Mouse (Mus musculus) kidney, postnatal 10 days (tissue): ENCODE measurements at regions not wholly inside any gene's neighbourhood (a gene's known extent, or its start where the extent isn't known, plus 50 kb on each side); places are given as distances from the start of the nearest gene placed in this dataset.
A peak's percentile ranks its signal among the peaks of the same experiment; 100 is the strongest.

Experiments used
- DNase-seq: peaks from one replicate; pipeline ENCODE4 v3.0.0; 2021; ENCODE audit warnings: mixed read lengths

DNA sequence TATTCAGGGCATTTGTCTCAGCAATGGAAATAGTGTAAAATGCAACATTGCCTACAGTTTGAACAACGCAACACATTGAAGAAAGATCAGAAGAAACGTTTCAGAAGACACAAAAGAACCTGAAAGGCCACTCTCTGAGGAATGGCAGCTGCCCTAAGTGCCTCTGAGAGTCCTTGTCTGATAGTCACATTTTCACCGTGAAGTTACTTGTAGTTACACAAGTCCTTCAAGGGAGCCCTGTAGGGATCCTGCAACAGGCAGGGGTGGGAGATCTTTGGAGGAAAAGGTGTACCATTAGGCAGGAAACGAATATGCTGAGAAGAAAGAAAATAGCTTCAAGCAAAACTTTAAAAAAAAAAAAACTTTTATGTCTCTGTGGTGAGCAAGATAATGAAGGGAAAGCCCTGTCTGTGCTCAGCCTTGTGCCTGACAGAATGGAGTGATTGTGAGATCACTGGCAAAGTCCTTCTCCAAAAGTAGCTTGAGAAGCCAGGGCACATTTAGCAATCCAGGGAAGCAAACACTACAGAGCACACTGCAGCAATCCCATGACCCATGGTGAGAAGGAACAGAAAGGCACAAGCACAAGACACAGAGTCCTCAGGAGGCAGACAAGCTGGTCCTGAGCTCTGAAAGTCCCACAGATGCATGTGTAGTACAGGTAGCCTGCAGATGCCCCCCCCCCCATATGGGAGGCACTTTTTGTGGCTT is 112.3 kb upstream of the Tnfaip3 start:
- DNase-seq = no peak

DNA sequence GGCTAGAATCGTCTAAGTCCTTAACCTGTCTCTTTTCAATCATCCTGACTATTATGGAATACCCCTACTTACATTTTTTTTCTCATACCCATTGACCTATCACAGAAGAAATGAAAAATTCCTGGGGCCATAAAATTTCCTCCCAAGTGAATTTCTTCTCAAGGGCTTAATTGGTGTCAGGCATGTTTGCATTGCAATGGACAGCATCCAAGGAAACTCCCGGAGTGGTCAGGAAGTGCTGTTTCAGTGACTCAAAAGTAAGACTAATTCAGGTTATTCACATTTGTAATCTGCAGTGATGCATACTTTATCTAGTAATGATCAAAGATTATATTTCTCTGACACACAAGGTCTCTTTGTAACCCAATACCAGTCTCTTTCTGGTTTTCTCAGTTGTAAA is 111.5 kb upstream of the Tnfaip3 start:
- DNase-seq = no peak

DNA sequence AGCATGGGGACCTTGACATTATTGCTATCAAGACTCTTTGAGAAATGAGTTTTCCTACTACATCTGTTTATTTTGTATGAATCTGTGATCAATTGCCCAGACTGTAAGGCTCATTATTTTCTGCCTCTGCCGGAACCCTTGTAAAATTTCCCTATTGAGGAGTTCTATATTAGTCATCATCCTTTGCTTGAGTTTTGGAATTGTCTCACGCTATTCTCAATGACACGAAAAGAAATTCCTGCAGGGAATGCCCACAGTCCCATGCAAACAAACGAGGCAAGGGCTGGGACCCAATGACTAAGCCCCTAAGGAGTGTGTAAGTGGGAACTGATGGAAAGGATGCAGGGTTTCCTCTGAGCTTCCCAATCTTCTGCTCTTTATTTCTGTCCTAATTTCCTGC is 111.0 kb upstream of the Tnfaip3 start:
- no peak for DNase-seq

DNA sequence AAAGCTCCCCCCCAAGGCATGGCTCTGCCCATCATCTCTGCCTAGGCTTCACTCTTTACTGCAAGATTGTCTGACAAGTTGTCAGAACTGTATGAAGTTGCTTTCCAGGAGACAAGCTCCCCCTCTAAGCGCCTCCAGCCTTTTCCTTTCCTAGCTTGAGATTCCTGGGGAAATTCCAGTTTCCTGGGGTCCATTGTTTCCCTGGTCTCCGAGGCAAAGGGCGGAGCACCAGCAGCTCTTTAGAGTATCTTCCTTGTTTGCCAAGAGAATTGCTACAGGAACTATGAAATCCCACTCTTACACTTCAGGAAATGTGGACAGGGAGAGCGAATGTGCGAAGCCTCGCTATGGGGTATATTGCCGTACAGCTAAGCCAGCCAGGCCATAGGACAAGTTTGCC is 108.2 kb upstream of the Tnfaip3 start:
- peak; percentile 27 for DNase-seq

DNA sequence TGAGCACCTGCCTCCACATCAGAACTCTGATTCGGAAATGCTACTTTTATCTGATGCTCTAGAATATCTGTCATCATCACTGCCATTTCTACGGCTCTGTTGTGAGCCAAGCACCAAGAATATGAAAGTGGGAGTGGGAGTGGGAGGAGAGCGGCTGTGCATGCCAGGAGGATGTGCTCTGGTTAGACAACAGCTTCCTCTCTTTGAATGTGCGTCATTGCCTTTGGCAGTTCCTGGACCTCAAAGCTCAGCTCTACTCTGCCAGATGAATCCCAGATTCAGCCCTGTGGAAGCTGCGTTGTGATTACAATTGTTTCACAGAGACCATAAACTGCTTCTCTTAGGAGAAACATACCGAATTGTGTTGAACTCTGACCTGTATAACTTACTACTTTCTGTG is 106.8 kb upstream of the Tnfaip3 start:
- DNase-seq = peak; percentile 44

DNA sequence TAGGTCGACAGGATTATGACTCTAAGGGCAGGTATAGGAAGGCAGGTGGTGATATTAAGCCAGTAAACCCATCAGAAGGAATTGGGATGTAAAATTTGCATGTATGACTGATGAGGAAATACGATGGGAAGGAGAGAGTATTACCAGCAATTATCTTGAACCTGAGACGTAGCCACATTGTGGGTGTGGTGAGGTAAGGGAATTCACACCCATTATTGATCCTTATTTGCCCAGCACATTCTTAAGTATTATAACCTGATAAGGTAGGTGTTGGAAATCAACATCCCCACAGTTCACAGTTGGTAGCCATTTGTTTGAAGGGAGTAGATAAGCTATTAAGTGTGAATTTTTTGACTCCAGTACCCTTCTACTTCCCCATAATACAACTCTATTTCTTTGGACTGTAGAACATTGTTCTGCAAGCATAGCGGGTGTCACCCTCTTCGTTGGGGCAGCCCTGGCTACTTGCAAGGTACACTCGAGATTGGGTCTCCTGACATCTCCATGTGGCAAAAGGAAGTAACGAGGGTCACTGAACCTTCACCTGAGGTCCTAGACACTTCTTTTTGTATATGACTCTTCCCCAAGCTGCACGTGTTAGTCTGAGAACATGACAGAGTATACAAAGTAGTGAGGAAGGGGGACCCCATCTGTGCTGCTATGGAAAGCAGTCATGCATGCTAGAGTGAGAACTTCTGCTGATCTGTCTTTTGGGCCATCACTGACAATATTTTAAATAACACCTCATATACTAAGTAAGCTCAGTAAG is 104.0 kb upstream of the Tnfaip3 start:
- no peak for DNase-seq

DNA sequence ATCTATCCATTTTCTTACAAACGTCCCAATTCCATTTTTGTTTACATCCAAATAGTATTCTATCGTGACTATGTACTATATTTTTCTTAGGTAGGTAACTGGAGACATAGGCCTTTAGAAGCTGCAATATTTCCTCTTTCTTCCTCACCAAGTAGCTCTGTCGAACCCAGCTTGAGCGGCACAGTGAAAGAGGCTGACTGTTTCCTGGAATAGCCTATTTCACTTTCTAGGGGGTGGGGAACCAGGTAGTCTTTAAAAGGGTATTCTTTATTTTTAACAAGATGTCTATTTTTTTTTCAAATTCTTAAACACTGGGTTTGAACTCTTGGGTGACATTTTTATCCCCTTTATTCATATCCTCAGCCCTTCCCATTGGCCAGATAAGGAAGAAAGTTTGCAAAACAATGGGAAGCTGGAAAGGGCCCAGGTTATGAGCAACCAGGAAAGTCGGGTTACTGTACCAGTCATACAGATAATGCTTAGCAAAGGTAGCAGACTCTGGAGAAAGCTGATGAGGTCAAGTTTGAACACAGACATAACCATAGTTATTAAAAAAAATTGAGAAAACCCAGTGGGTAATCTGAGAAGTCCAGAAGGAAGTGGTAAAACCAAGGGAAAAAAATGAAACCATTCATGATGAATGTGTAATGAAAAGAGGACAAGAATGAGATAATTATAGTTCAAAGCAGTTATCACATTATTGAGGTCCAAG is 103.3 kb upstream of the Tnfaip3 start:
- no peak for DNase-seq

DNA sequence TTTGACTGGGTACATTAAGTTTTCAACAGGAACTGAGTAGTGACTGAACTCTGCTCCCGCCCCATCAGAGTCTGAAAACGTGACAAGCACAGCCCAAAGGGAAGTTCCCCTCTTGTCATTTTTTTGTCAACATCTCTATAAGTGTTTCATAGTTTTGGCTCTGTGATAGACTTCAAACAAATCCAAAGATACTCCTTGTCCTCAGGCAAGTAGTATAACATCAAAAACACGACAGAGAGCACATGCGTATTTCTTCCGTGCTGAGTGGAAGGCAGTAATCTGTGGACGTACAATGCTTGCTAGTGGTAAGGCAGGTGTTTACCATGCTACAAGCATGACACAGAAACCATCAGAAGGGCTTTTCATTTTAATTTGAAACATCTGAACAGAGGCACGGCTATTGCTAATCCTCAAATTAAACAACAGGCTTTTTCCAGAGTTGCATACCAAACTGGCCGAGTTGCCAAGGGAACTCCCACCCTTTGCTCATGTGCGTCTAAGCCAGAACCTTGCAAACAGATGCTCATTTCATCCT is 101.7 kb upstream of the Tnfaip3 start:
- no peak for DNase-seq

DNA sequence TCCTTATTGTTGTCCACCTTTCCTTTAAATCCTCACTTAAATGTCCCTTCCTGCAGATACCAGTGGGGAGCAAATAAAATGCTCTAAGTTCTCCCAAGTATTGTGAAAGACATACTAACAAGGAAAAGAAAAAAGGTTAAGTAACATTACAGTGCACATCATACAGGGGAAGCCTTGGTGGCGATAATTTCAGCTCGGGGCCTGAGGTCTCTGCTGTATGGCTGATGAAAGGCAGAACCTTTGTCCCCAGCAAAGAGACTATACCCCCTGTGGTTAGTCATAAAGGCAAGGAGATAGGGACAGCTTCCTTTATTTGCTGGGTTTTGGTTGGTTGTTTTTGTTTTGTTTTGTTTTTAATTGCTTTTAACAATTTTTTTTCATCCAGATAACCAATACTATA is 97.0 kb upstream of the Tnfaip3 start:
- DNase-seq = no peak

DNA sequence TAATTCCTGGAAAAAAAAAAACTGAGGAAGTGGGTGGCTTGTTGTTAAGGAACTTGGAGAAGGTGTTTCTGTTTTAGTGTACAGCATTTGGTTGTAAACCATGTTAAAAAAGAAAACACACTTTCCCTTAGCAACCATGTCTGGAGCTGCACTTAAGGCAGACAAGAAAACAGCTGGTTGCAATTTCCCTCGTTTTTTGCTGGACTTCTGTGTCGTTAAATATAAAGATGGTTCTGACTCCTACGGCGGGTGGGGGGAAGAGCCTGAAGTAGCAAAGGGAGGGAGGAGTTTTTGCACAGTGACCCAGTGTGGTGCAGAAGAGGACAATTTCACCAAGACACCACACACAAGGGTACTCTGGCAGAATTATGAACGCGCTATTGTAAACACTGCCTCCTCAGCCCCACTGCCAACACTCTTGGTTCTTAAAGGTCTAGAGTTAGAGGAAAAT is 89.8 kb upstream of the Tnfaip3 start:
- no peak for DNase-seq

DNA sequence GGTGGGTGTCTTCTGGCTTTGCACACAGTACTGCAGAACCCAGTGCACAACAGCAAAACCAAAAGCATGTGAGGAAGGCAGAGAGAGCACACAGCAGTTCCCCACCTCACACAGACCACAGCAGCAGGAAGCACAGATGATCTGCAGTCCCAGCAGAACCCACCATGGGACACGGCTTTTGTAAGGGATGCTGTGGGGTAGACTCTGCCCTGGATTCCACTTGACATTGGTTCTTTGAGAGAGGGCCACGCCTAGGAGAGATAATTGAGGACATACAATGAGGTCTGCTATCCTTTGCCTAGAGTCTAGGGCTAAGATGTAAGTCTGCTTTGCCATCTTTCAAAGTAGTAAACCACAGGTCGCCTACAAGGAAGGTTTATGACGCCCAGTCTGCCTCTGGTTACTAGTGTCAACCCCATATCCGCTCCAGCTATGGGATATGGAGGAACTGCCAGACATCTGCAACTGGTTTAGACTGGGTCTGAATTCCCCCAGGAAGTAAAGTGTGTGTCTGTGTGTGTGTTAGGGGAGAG is 89.3 kb upstream of the Tnfaip3 start:
- DNase-seq = no peak

DNA sequence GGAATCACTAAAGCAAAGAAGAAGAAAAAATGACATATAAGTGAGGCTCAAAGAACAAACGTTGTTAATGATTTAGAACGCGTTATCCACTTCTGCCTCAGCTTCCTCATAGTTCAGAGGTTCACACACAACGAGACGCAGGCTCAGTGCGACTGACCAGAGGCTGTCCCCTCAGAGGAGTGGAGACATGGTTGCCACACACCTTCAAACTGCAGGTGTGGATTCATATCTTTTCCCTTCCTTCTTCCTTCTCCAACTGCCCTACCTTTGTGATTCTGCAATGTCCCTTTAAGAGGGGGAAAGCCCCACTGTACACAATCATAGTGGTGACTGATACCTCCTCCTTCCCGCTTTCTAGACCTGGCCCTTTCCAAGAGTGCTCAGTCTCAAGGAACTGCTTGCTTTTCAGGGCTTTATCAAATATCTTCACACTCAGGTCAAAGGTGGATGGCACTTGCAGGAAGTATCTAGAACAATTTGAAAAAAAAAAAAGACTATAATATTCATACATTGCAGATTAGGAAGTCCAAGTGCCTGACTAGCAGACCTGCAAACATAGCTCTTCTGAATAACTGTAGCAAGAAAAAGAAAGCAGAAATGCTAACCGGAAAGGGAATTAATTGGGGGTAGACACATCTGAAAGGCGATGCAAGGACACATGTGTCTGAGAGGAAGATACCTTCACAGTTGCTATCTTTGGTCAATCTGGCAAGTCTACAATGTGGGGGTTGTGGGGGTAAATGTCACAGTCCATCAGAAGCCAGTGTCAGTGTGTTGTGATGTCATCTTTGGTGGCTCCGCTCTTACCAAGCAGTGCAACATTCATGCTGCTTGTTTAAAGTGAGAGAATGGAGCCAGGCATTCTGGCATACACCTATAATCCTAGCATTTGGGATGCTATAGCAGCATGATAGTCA is 84.2 kb upstream of the Tnfaip3 start:
- no peak for DNase-seq

DNA sequence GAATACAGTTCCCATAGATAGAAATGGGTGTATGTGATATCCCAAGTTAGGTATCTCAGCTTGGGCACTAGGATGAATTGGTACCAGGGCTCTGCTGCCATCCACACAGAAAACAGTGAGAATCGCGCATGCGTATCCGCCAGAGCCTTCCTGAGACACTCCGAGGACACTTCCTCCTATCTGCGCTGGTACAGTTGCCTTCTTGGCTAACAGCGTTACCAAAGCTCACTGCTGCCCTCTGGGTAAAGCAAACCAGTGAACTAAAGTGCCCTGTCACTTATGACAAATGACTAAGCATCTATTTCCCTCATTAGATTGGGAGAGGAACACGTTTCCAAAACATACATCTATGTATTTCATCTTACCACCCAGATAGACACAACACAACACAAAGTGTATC is 78.8 kb upstream of the Tnfaip3 start:
- peak; percentile 58 for DNase-seq

DNA sequence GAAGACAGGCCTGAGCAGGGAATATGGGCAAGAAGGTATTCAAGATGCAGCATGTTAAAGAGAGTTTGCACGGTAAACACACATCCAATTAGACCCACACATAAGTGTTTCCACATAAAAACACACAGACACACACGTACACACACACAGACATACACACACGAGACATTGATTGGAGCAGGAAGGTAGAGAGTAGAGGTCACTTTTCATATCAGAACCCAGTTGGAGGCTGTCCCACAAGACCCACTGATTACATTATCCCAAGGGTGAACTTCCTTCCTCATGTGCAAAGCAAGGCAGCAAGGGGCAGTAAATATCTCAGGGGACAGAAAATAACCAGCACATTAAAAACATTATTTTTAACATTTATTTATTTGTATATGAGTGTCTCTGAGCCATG is 78.2 kb upstream of the Tnfaip3 start:
- DNase-seq = no peak

DNA sequence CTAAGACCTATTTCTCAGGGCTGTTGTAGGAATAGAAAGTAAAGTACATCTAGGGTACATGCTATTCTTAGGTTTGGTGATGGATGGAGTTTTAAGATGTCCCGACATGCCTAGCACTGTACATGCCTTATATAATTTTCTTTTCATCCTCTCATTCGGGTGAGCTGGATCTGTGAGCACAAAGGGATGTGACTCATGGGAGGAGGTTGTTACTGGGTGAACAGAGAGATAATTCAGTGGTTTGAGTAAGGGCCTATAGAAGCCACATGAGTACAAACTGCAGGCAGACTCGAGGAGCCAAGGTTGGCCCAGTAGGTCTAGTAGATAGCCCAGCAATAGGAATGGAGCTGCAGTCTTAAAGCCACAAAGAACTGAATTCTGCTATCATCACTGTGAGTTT is 76.5 kb upstream of the Tnfaip3 start:
- no peak for DNase-seq

DNA sequence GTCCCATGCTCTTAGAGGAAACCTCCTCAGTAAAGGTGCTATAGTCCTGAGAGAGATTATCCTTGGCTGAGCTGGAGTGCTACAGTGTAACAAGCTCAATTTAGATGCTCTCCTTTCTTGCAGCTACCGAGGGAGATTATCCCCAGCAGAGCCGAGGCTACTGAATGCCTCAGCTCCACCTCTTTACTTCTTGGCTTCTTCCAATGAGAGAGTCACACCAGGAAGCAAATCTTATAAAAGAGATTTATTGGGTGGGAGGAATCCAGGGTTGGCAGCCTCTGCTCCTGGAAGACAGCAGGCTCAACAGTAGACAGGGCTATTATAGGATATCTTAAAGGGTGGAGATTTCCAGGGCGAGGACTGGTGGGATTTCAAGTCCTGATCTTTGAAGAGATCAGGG is 75.7 kb upstream of the Tnfaip3 start:
- DNase-seq = no peak

DNA sequence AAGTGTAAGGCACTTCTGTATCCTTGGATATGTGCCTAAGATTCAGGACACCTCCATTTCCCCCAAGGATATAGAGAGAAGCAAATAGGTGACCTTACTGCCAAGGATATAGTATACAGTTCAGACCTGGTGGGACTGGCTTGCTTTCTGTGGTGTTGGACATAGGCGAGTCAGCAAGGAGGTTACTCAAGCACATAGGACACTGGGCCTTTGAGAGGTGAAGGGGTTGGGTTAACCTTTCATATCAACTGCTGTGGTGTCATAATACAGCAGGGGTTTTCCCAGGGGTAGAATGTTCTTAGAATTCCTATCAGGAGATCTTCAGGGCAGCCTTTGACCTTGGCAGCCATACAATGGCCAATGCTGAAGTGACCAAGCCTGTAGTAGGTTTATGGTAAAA is 71.5 kb upstream of the Tnfaip3 start:
- no peak for DNase-seq

DNA sequence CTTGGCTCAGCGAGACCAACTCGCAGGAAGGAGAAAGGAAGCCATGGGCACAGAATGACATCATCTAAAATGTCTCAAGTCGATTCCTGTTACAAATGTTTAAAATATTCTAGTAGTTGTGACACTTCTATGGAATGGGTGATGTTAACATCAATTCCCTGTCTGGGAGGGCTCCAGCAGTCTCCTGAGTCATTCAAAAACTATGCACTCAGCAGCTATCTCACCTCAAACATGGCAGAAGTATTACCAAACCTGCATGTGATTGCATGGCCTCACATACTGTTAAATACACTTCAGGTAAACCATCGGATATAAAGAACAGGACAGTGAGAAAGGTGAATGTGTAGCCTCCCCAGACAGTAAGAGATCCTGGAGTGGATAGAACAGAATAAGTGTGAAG is 66.7 kb upstream of the Tnfaip3 start:
- no peak for DNase-seq

DNA sequence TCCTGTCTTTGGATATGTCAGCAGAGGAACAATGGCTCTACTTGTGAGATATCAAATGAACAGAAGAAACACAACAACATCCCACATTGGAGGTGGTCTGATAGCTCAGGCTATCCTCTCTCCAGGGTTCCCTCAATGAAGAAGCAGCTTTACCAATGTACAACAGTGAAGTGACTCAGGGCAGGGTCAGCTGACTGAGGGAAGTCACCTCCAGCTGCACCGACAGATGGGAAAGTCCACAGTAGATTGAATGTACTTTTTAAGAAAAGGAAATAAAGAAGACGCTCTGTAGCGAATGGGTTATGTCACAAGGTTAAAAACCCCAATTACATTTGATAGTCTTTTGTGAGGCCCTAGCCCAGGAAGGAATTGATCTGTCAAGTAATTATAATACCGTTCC is 62.6 kb upstream of the Tnfaip3 start:
- no peak for DNase-seq

DNA sequence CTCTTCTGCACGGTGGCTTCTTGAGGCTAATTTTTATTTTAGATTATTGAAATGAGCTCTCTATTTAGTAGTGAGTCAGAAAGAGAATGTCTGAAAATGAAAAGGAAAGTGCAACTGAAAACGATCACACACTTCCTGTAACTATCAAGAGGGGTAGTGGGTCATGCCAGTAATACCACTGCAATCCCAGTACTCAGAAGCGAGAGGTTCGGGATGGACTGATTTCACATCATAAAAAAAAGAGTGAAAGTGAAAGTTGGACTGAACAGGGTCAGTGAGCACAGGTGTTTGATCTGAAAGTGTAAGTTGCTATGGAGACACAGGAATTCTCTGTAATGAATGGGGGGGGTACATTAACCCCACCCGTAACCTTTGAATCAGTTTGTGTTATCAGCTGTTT is 52.9 kb upstream of the Tnfaip3 start:
- no peak for DNase-seq

DNA sequence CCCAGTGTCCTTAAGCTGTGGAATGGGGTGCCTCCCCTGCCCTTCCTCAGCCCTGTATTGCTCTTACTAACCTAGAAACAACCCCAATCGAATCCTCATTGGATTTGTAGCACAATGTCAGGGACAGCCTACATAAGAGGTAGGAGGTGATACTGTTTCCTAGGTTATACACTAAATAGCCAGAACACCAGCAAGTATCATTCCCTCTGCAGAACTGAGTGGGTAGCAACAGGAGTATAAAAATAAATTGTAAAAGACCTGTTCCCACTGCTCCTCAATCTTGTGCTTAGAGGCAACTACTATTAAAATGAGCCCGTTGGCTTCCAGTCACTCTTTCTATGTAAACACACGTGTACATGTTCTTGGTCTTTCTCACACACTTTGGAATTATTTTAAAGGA is 52.2 kb upstream of the Tnfaip3 start:
- DNase-seq = no peak

DNA sequence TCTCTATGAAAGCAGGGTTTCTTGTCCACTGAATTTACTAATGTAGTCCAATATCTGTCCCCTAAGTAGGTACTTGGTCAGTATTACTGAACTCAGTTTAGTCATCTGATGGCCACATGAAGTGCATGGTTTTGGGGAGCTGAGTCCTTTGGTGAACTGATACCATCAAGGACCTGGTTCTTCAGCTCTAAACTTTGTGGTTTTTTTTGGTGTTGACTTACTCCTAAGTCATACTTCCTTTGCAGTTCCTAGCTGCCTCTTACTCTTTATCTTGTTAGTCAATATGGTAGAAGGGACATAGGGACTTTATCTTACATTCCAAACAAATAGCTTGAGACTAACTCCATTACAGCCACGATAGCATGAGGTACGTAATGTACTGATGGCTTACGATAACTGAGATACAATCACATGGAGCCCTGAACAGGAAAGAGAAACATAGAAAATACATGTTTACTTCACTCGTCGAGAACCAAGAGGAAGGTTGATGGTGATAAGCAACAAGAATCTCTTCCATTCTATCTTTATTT is 51.4 kb upstream of the Tnfaip3 start:
- no peak for DNase-seq
